16 mouse cellular contexts compared by ENCODE assay signal in genomic region chr6:122654301-122654700, GRCm38 (mm10). TPM values are rescaled to one million over a fixed set of nuclear protein-coding genes. Genes with fewer than 3 reads are reported as not detected.
A peak's percentile ranks its signal among the peaks of the same experiment; 100 is the strongest.
DNase-seq lines count a peak whose midpoint lies in the region; ATAC-seq lines count a peak whose summit lies in the region.
"Had no signal": no experiment of that assay in that cellular context is flagged by ENCODE, and none has a peak within 500 bp of the region (broad histone marks: within the 10 kb centered on the region; RNA-seq: fewer than 3 reads in every experiment).

No protein-coding gene starts in this region.

- no peak overlapping the region for H3K9ac ChIP-seq in heart, embryonic 12.5 days
- no peak overlapping the region for H3K9ac ChIP-seq in forebrain, embryonic 13.5 days
- no peak overlapping the region for H3K9ac ChIP-seq in midbrain, embryonic 14.5 days (replicated peaks; ENCODE audit: low read length)
- H3K9ac ChIP-seq: forebrain, embryonic 12.5 days; neural tube, embryonic 15.5 days had no signal

- no peak for ATAC-seq in heart, embryonic 12.5 days (ENCODE audit: insufficient number of reproducible peaks, low FRiP score)
- peak; percentile 81 for ATAC-seq in granulocyte monocyte progenitor cell, adult 5-6 weeks (replicated peaks; ENCODE audit: poor library complexity, severe bottlenecking)
- peak; percentile 79 for ATAC-seq in megakaryocyte progenitor cell, adult 5-6 weeks (replicated peaks; ENCODE audit: poor library complexity)
- ATAC-seq in forebrain, embryonic 13.5 days = no peak
- ATAC-seq in midbrain, embryonic 14.5 days (ENCODE audit: low FRiP score, low TSS enrichment) = no peak
- ATAC-seq: hindbrain, postnatal 0 days had no signal

- H3K9me3 ChIP-seq in heart, embryonic 12.5 days (replicated peaks) = no peaks in the 10 kb centered on the region
- no peaks in the 10 kb centered on the region for H3K9me3 ChIP-seq in forebrain, embryonic 13.5 days (replicated peaks)
- H3K9me3 ChIP-seq in midbrain, embryonic 14.5 days (ENCODE audit: control insufficient read depth, low read length) = no peaks in the 10 kb centered on the region
- H3K9me3 ChIP-seq: forebrain, embryonic 12.5 days; neural tube, embryonic 15.5 days had no signal

- H3K4me3 ChIP-seq in heart, embryonic 12.5 days = no peak overlapping the region
- no peak overlapping the region for H3K4me3 ChIP-seq in forebrain, embryonic 13.5 days
- no peak overlapping the region for H3K4me3 ChIP-seq in midbrain, embryonic 14.5 days (replicated peaks; ENCODE audit: low read depth, low read length)
- H3K4me3 ChIP-seq: forebrain, embryonic 12.5 days; heart, adult 2 months; neural tube, embryonic 15.5 days had no signal

- H3K4me2 ChIP-seq in heart, embryonic 12.5 days = no peak overlapping the region
- no peak overlapping the region for H3K4me2 ChIP-seq in forebrain, embryonic 13.5 days
- no peak overlapping the region for H3K4me2 ChIP-seq in midbrain, embryonic 14.5 days (ENCODE audit: low read length)
- H3K4me2 ChIP-seq: forebrain, embryonic 12.5 days; neural tube, embryonic 15.5 days had no signal

- H3K27me3 ChIP-seq in heart, embryonic 12.5 days (replicated peaks) = no peaks in the 10 kb centered on the region
- no peaks in the 10 kb centered on the region; the same call in 1 of the 2 replicates for H3K27me3 ChIP-seq in forebrain, embryonic 13.5 days
- H3K27me3 ChIP-seq in midbrain, embryonic 14.5 days (ENCODE audit: control insufficient read depth, insufficient read depth, low read length) = no peaks in the 10 kb centered on the region
- H3K27me3 ChIP-seq: neural tube, embryonic 15.5 days had no signal

- DNase-seq in heart, adult 18-20 months = peak; percentile 41 to 75
- DNase-seq in A20 (ENCODE audit: low read depth, low spot score) = peak; percentile 88
- DNase-seq in cerebellum, postnatal 36 days = no peak
- DNase-seq in midbrain, embryonic 14.5 days = no peak
- DNase-seq: right cerebral cortex, postnatal 14 days; thymus, postnatal 25 days had no signal

- no peaks in the 10 kb centered on the region for H3K4me1 ChIP-seq in heart, embryonic 12.5 days (replicated peaks)
- no peaks in the 10 kb centered on the region for H3K4me1 ChIP-seq in forebrain, embryonic 13.5 days
- no peaks in the 10 kb centered on the region for H3K4me1 ChIP-seq in midbrain, embryonic 14.5 days (ENCODE audit: control insufficient read depth, insufficient read depth, low read length)
- H3K4me1 ChIP-seq: neural tube, embryonic 15.5 days had no signal

- WGBS in heart, embryonic 12.5 days = 70% methylated on average over 6 of the region's 6 CpGs
- WGBS in forebrain, embryonic 13.5 days = 85% methylated on average over 6 of the region's 6 CpGs
- WGBS in midbrain, embryonic 14.5 days = 88% methylated on average over 6 of the region's 6 CpGs

- no peaks in the 10 kb centered on the region for H3K36me3 ChIP-seq in heart, embryonic 12.5 days
- no peaks in the 10 kb centered on the region for H3K36me3 ChIP-seq in forebrain, embryonic 13.5 days (ENCODE audit: poor library complexity, severe bottlenecking)
- no peaks in the 10 kb centered on the region for H3K36me3 ChIP-seq in midbrain, embryonic 14.5 days (ENCODE audit: control insufficient read depth, insufficient read depth, low read length)
- H3K36me3 ChIP-seq: forebrain, embryonic 12.5 days; neural tube, embryonic 15.5 days had no signal

- H3K27ac ChIP-seq in heart, embryonic 12.5 days (ENCODE audit: poor library complexity, severe bottlenecking) = no peak overlapping the region
- H3K27ac ChIP-seq in forebrain, embryonic 13.5 days = no peak overlapping the region
- no peak overlapping the region for H3K27ac ChIP-seq in midbrain, embryonic 14.5 days (replicated peaks; ENCODE audit: low read depth, low read length)
- H3K27ac ChIP-seq: forebrain, embryonic 12.5 days; heart, adult 2 months; hindbrain, postnatal 0 days; neural tube, embryonic 15.5 days had no signal

RNA-seq across cellular contexts. Expression of gene Dppa3, which starts 28.1 kb away (rescaled TPM):
- not detected for total RNA-seq in heart, adult 18-20 months (2021)
- not detected in 2 replicates for polyA plus RNA-seq in heart, embryonic 12.5 days (2016; fragmentation: Nextera tagmentation; extraction: Ambion mirVana)
- total RNA-seq in granulocyte monocyte progenitor cell, adult 5-6 weeks (2014; fragmentation: Nextera tagmentation) = not detected in 2 replicates
- total RNA-seq in granulocyte monocyte progenitor cell, adult 5-6 weeks (2017) = not detected in 2 replicates
- total RNA-seq in megakaryocyte progenitor cell, adult 5-6 weeks (2015) = not detected in 2 replicates
- total RNA-seq in megakaryocyte progenitor cell, adult 5-6 weeks (2017) = not detected in 2 replicates
- not detected in 2 replicates for polyA plus RNA-seq in forebrain, embryonic 13.5 days (2015; fragmentation: Nextera tagmentation; extraction: Ambion mirVana)
- not detected in 2 replicates for polyA plus RNA-seq in midbrain, embryonic 14.5 days (2014; fragmentation: Nextera tagmentation; extraction: Ambion mirVana)
- total RNA-seq: heart, adult 2 months; hindbrain, postnatal 0 days; left cerebral cortex, postnatal 36 days had no signal
- polyA plus RNA-seq: forebrain, embryonic 12.5 days; heart, adult 2 months; hindbrain, postnatal 0 days; large intestine, adult 2 months; neural tube, embryonic 15.5 days had no signal

RNA-seq across cellular contexts. Expression of gene Gdf3, which starts 44.4 kb away (rescaled TPM):
- total RNA-seq in heart, adult 18-20 months (2021) = not detected
- polyA plus RNA-seq in heart, embryonic 12.5 days (2016; fragmentation: Nextera tagmentation; extraction: Ambion mirVana) = 0.14 and 0.28 TPM in 2 replicates
- 3.5 and 3.8 TPM in 2 replicates for total RNA-seq in granulocyte monocyte progenitor cell, adult 5-6 weeks (2014; fragmentation: Nextera tagmentation)
- total RNA-seq in granulocyte monocyte progenitor cell, adult 5-6 weeks (2017) = 5.1 and 6.1 TPM in 2 replicates
- total RNA-seq in megakaryocyte progenitor cell, adult 5-6 weeks (2015) = 9.5 and 10.8 TPM in 2 replicates
- 4.2 and 6.7 TPM in 2 replicates for total RNA-seq in megakaryocyte progenitor cell, adult 5-6 weeks (2017)
- not detected in 2 replicates for polyA plus RNA-seq in forebrain, embryonic 13.5 days (2015; fragmentation: Nextera tagmentation; extraction: Ambion mirVana)
- 0.13 TPM in 1 of 2 replicates, not detected in the other for polyA plus RNA-seq in midbrain, embryonic 14.5 days (2014; fragmentation: Nextera tagmentation; extraction: Ambion mirVana)
- total RNA-seq: heart, adult 2 months; left cerebral cortex, postnatal 36 days had no signal
- polyA plus RNA-seq: forebrain, embryonic 12.5 days; heart, adult 2 months had no signal

RNA-seq across cellular contexts. Expression of gene Apobec1, which starts 52.1 kb away (rescaled TPM):
- total RNA-seq in heart, adult 18-20 months (2021) = 1 to 10 TPM; 4.5 to 5.1 TPM
- polyA plus RNA-seq in heart, embryonic 12.5 days (2016; fragmentation: Nextera tagmentation; extraction: Ambion mirVana) = 1.9 and 3.0 TPM in 2 replicates
- 17.0 and 28.1 TPM in 2 replicates for total RNA-seq in granulocyte monocyte progenitor cell, adult 5-6 weeks (2014; fragmentation: Nextera tagmentation)
- 11.9 and 15.3 TPM in 2 replicates for total RNA-seq in granulocyte monocyte progenitor cell, adult 5-6 weeks (2017)
- total RNA-seq in megakaryocyte progenitor cell, adult 5-6 weeks (2015) = 23.6 and 23.7 TPM in 2 replicates
- total RNA-seq in megakaryocyte progenitor cell, adult 5-6 weeks (2017) = 15.0 and 16.7 TPM in 2 replicates
- polyA plus RNA-seq in forebrain, embryonic 13.5 days (2015; fragmentation: Nextera tagmentation; extraction: Ambion mirVana) = 2.9 and 3.8 TPM in 2 replicates
- polyA plus RNA-seq in midbrain, embryonic 14.5 days (2014; fragmentation: Nextera tagmentation; extraction: Ambion mirVana) = 0.31 and 1.6 TPM in 2 replicates

RNA-seq across cellular contexts. Expression of gene Nanog, which starts 53.0 kb away (rescaled TPM):
- total RNA-seq in heart, adult 18-20 months (2021) = not detected
- 0.49 and 0.86 TPM in 2 replicates for polyA plus RNA-seq in heart, embryonic 12.5 days (2016; fragmentation: Nextera tagmentation; extraction: Ambion mirVana)
- total RNA-seq in granulocyte monocyte progenitor cell, adult 5-6 weeks (2014; fragmentation: Nextera tagmentation) = not detected in 2 replicates
- total RNA-seq in granulocyte monocyte progenitor cell, adult 5-6 weeks (2017) = not detected in 2 replicates
- total RNA-seq in megakaryocyte progenitor cell, adult 5-6 weeks (2015) = not detected in 2 replicates
- not detected in 2 replicates for total RNA-seq in megakaryocyte progenitor cell, adult 5-6 weeks (2017)
- polyA plus RNA-seq in forebrain, embryonic 13.5 days (2015; fragmentation: Nextera tagmentation; extraction: Ambion mirVana) = 0.18 and 0.23 TPM in 2 replicates
- polyA plus RNA-seq in midbrain, embryonic 14.5 days (2014; fragmentation: Nextera tagmentation; extraction: Ambion mirVana) = 0.11 TPM in 1 of 2 replicates, not detected in the other
- total RNA-seq: heart, adult 2 months; hindbrain, postnatal 0 days; left cerebral cortex, postnatal 36 days had no signal
- polyA plus RNA-seq: heart, adult 2 months; large intestine, adult 2 months; neural tube, embryonic 15.5 days had no signal

Comparison
In these comparisons a context has a peak if more than half of its experiments do, and no peak if none do; other contexts are left out.
1. DNase-seq: peak in heart, adult 18-20 months (2 of 2) and A20 (single experiment); none in cerebellum, postnatal 36 days (0 of 2) and midbrain, embryonic 14.5 days (single experiment).
2. ATAC-seq: peak in granulocyte monocyte progenitor cell, adult 5-6 weeks (single experiment) and megakaryocyte progenitor cell, adult 5-6 weeks (single experiment); none in heart, embryonic 12.5 days (single experiment), forebrain, embryonic 13.5 days (single experiment) and midbrain, embryonic 14.5 days (single experiment).
3. RNA of gene Gdf3, which starts 44.4 kb away (total RNA-seq): 4.2 to 10.8 TPM in megakaryocyte progenitor cell, adult 5-6 weeks and 3.5 to 6.1 TPM in granulocyte monocyte progenitor cell, adult 5-6 weeks; not detected in heart, adult 18-20 months; every median in the first group is over 4 times any median in the second.